Mouse (Mus musculus) hematopoietic stem cell, adult 5-6 weeks (primary cell): ENCODE measurements around the gene Vstm2a. TPM values are rescaled to one million over a fixed set of nuclear protein-coding genes. Genes with fewer than 3 reads are reported as not detected.

Source experiments
- ATAC-seq, 2 experiments: fragments of 125-278 bp in 1 of 2; replicated peaks in 1 of 2; 2 replicates each; pipeline ENCODE4 v1.8.0; 2016 to 2017; ENCODE audit warnings: inconsistent platforms in 2 of 2, mild to moderate bottlenecking in 2 of 2, moderate number of reproducible peaks in 2 of 2, low read depth in 1 of 2, moderate TSS enrichment in 1 of 2; ENCODE audit not compliant: low FRiP score in 2 of 2, poor library complexity in 2 of 2, severe bottlenecking in 2 of 2, insufficient read depth in 1 of 2, low TSS enrichment in 1 of 2
- total RNA-seq: library from RNA; stranded (forward); fragments of 172-1452, 232-1000 nt; gene quantifications from 2 replicates; pipeline ENCODE4 v1.2.3, GENCODE M21; 2017

The Vstm2a gene
- total RNA-seq, result not detected in 2 replicates

- peak; percentile 35 to 57 for ATAC-seq
These were observed at the start of gene Vstm2a for GRCm38 (mm10) chr11:16257473-16257921. Vstm2a (plus strand) TSS chr11:16257724.

DNA sequence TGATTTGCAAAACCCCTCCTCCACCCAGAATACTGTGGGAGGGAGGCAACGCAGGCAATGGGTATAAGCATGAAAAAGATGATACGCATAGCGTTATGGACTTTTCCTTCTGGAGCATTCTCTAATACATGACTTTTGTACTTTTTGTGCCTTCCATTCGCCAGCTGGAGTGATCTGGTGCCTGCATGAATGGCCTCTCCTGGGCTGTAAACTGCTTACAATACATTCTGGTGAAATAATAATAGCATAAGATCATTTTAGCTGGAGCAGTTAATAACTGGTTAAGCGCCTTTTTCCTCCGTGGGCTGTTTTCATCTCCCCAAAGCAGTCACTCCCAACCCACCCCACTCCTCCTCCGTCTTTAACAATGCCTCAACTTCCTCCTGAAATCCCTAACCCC lies 513 bp upstream of the Vstm2a start:
- ATAC-seq, result no peak

GRCm38 (mm10) chr11:16258300-16258699 lies 776 bp downstream of the Vstm2a start:
- no peak for ATAC-seq

DNA sequence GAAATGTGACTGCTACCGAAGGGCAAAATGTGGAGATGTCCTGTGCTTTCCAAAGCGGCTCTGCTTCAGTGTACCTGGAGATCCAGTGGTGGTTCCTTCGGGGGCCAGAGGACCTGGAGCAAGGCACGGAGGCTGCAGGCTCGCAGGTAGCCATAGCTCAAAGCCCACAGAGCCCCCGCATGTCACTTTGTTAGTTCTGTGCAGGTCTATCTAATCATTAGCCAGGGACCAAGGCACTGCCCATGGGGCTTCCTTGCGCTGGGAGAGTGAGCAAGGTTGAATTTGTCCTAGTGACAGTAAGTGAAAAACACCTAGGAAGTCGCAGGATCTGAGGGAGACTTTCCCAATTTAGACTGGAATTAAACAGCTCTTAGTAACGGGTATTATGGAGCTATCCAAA lies 2.4 kb downstream of the Vstm2a start:
- no peak for ATAC-seq

DNA sequence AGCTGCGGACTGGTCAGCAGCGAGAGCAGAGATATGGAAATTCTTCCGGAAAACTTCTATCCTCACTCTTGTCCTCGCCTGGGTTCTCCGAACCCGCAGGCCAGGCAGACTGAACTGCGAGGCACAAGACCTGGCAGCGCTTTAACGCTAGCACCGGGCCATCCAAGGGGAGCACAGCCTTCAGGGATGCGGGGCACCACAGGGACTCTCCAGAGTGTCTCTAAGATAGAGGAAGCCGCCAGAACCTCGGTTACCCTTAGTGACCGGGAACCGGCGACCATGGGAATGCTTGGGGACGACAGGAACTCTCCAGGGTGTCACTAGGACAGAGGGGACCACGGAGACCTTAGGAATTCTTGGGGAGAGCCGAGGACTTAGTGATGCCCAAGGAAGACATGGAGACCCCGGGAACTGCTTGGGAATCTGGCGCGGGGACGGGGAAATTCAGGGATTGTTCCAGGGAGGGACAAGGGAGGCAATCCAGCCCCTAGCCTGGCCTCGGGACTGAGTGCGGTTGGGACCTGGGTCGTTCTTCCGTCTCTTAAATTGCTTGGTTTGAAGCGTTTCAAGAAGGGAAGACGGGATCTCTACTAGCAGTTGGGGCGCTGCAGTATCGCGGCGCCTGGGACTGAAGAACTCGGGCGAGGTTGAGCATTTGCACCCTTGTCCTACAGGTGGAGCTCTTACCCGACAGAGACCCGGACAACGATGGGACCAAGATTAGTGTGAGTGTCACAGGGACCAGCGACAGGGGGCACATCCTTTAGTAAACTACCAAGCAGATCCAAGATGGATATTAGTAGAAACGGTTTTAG lies 3.4 kb downstream of the Vstm2a start:
- ATAC-seq, result peak; percentile 81 to 83

GRCm38 (mm10) chr11:16268396-16268795 lies 10.9 kb downstream of the Vstm2a start:
- no peak for ATAC-seq

DNA sequence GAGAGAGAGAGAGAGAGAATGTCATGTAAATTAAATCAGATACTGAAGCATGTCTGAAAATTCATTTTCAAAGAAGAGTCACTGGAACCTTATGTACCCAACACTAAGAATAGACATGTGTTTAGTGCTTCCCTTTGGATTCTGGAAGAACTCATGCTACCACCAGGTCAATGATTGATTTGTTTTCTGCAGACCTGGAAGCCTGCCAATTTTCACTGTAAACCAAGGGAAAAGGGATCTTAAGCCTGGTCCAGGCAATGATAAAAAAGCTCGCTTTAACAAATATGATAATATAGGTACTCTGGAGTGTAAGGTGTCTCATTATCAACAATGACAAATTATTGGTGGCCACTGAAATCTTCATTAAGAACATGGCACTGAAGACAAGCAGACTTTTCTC lies 32.9 kb downstream of the Vstm2a start:
- no peak for ATAC-seq

DNA sequence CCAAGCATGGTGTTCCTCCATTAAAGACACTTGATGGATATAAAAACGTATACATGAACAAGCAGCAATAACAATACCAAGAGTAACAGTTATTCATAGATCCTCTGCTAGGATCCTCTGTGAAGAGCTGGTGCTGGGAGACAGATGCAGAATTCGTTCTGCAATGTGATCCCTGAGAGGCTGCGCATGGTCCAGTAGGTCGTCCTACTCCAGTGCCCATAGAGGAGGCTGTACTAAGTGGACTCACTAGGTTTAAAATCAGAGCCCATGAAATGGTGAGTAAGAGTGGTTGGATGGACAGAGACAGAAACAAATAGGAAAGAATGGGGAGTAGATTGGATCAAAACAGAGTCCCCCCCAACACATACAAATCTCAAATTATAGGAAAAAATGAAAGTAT lies 35.4 kb downstream of the Vstm2a start:
- no peak for ATAC-seq

DNA sequence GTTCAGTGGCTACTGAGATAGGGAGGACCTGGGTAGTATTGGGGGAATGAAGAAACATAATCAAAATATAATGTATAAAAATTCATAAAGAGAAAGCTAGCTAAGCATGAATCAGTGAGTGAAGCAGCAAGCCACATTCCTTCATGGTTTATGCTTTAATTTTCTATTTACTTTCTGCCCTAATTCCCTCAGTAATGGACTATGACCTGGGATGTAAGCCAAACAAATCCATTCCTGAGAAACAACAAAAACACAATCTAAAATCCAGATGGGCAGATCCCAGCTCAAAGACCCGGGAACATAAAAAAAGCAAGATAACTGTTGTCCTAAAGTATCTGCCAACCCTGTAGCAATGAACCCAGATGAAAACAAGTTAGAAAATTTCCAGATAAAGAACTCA lies 39.0 kb downstream of the Vstm2a start:
- ATAC-seq, result no peak

DNA sequence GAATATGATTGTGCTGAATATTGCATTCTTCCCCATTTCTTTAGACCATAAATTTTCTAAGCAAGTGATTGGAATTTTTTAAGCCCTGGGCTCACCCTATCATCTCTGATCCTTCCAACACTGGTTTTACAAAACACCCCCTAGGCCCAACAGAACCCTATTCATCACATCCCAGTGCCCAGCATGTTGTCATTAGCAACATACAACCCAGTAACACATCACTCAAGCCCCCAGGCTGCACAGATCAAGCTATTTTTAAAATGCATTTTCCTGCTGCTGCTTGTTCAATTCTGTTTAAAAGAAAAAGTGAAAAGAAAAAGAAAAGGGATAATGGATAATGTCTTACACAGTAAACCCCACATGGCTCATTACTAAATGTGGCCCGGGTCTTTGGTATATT lies 42.0 kb downstream of the Vstm2a start:
- ATAC-seq, result no peak

DNA sequence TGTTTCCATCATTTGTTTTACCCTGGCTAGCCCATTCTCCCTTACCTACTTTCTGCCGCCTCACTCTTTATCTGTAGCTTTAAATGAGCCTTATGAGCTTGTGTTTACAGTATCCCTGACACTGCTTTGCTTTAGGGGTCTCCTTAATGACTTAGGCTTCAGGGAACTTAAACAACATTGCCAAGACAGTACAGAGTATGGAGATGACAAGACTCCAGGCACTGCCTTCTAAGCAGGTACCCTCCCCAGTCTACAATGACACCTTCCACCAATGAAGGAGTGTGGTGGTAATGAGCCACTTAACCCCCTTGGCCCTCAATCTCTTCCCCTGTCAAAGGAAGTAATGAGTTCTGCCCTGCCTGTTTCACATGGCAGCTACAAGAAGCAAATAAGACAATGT lies 42.4 kb downstream of the Vstm2a start:
- ATAC-seq, result no peak

GRCm38 (mm10) chr11:16300709-16301108 lies 43.2 kb downstream of the Vstm2a start:
- ATAC-seq, result no peak

- ATAC-seq, result no peak
These were observed 57.6 kb downstream of the Vstm2a start for GRCm38 (mm10) chr11:16315097-16315496.

- ATAC-seq, result no peak
These were observed 87.7 kb downstream of the Vstm2a start for GRCm38 (mm10) chr11:16345179-16345578.

DNA sequence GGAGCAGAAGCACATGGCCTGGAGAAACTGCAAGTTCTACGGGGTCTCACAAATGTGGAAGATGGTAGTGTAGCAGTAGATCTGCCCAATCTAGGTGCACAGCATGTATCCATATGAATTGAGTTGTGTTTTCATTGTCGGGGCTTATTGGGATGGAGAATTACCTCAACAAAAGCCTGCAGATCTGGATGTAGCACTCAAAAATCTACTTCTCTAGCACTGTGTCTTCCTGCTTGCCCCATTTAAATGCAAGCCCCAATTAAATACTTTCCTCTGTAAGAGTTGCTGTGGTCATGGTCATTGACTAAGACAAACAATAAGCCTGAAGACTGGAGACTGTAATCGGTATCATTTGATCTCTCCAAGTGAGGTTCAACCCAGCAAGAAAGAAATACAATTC lies 88.2 kb downstream of the Vstm2a start:
- no peak for ATAC-seq

- ATAC-seq, result no peak
These were observed 94.4 kb downstream of the Vstm2a start for GRCm38 (mm10) chr11:16351915-16352314.

GRCm38 (mm10) chr11:16354356-16354755 lies 96.8 kb downstream of the Vstm2a start:
- ATAC-seq, result no peak

GRCm38 (mm10) chr11:16366852-16367587 lies 109.5 kb downstream of the Vstm2a start:
- no peak for ATAC-seq

DNA sequence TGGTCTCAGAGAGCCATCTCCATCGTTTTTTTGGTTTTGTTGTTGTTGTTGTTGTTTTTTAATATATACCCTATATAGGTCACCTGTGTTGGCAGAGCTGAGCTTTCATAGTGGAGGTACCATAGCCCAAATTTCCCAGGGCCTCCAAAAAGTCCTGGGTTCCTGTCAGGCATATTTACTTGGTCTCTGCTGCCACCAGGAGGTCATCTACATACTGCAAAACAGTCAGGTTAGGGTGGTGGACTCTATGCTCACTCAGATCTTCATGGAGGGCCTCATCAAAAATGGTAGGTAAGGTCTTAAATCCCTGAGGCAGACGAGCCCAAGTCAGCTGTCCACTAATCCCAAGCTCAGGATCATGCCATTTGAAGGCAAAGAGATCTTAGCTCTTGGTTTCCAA lies 146.1 kb downstream of the Vstm2a start:
- ATAC-seq, result no peak
